Mouse (Mus musculus) olfactory bulb, adult 2 months (tissue): ENCODE measurements around the gene Hnrnpab.

Source experiments
- CTCF ChIP-seq: fragments of 200-500 bp; IDR thresholded peaks from 2 replicates; pipeline ENCODE4 v1.5.1; 2012; ENCODE audit warnings: low read depth, mild to moderate bottlenecking, low read length, moderate library complexity; ENCODE audit not compliant: insufficient read depth
- POLR2A ChIP-seq: fragments of 200-500 bp; IDR thresholded peaks from 2 replicates; pipeline ENCODE4 v1.6.1; 2012; ENCODE audit warnings: mild to moderate bottlenecking, low read depth, low read length, moderate library complexity; ENCODE audit not compliant: insufficient read depth

GRCm38 (mm10) chr11:51602253-51602652 is 4.4 kb downstream of the Hnrnpab start:
- TF ChIP-seq POLR2A (no peak), CTCF (no peak)
